Mouse (Mus musculus): Measurements from ENCODE around the gene Cltc. TPM values are rescaled to one million over a fixed set of nuclear protein-coding genes. Genes with fewer than 3 reads are reported as not detected.
A peak's percentile ranks its signal among the peaks of the same experiment; 100 is the strongest.

The Cltc gene
- polyA plus RNA-seq, 1 experiment = 84.5 TPM

DNA sequence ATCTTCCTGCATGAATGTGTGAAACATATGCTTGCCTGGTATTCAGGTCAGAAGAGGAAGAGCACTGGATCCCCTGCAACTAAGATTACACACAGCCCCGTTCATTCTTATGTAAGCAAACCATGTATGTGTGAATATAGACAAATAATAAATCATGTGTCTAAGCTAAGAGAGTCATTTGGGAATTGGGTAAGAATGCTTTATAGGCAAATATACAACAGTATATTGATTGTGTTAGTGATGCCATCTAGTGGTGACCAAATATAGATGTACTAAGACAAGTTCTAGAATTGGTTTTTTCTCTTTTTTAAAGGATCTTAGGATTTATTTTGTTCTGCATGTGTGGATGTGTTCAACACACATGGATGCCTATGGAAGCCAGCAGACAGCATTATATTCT is 101.7 kb downstream of the Cltc start:
- H3K4me1 ChIP-seq (ENCODE audit: control insufficient read depth, insufficient read depth, low read length) = peaks cover 2% of the 10 kb centered on the region; the same call in 1 of the 2 replicates
- no peak for DNase-seq
- peak; percentile 5; the same call in 1 of the 2 replicates for TF ChIP-seq CTCF (IDR thresholded peaks at IDR 0.05; ENCODE audit: insufficient read depth, low read length)
- no peak for TF ChIP-seq POLR2A (IDR thresholded peaks at IDR 0.05; ENCODE audit: borderline replicate concordance, extremely low read depth, low read depth, low read length)
- 5% methylated on average over 1 of the region's 1 CpGs for WGBS
- no peak overlapping the region for H3K4me3 ChIP-seq (replicated peaks; ENCODE audit: extremely low read depth, low read depth, low read length)

DNA sequence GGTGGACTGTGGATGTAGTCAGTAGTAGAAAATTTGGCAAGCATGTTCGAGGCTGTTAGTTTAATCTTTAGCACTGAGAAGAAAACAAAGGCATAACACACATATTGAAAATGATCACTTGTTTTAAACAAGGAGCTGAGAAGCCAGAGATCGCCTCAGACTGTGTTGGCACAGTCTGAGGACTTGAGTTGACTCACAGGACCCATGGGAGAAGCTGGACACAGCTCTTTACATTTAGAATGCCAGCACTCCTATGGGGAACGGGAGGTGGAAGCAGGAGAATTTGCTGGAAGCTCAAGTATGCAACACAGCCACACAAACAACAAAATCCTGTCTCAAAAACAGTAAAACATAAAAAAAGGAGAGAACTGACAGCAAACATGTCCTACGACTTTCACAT is 103.3 kb downstream of the Cltc start:
- DNase-seq = no peak
- Histone ChIP-seq H3K4me1 (ENCODE audit: control insufficient read depth, insufficient read depth, low read length) (peaks cover 2% of the 10 kb centered on the region; the same call in 1 of the 2 replicates), H3K4me3 (replicated peaks; ENCODE audit: extremely low read depth, low read depth, low read length) (no peak overlapping the region)
- TF ChIP-seq POLR2A (IDR thresholded peaks at IDR 0.05; ENCODE audit: borderline replicate concordance, extremely low read depth, low read depth, low read length) (no peak), CTCF (IDR thresholded peaks at IDR 0.05; ENCODE audit: insufficient read depth, low read length) (no peak)
- 68% methylated on average over 4 of the region's 4 CpGs for WGBS

DNA sequence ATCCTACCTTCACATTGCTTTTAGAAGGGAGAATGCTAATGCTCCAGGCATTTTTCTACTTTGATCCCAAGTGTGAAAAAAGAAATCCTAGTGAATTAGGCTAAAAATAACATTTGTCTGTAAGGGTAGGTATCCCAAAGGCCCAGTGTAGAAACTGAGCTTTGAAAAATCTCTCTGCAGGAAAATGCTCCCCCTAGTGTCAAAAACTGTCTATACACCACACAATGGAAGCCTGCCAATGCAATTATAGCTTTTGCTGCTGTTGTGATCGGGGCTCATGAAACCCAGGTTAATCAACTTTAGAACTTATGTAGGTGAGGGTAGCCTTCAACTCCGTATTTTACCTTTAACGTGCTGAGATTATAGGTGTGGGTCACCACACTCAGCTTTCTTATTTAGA is 103.9 kb downstream of the Cltc start:
- DNase-seq = no peak
- Histone ChIP-seq H3K4me1 (ENCODE audit: control insufficient read depth, insufficient read depth, low read length) (peaks cover 2% of the 10 kb centered on the region; the same call in 1 of the 2 replicates), H3K4me3 (replicated peaks; ENCODE audit: extremely low read depth, low read depth, low read length) (no peak overlapping the region)
- TF ChIP-seq CTCF (IDR thresholded peaks at IDR 0.05; ENCODE audit: insufficient read depth, low read length) = peak; percentile 43; the same call in 1 of the 2 replicates
- no peak for TF ChIP-seq POLR2A (IDR thresholded peaks at IDR 0.05; ENCODE audit: borderline replicate concordance, extremely low read depth, low read depth, low read length)
- WGBS = 13% methylated on average over 3 of the region's 3 CpGs

DNA sequence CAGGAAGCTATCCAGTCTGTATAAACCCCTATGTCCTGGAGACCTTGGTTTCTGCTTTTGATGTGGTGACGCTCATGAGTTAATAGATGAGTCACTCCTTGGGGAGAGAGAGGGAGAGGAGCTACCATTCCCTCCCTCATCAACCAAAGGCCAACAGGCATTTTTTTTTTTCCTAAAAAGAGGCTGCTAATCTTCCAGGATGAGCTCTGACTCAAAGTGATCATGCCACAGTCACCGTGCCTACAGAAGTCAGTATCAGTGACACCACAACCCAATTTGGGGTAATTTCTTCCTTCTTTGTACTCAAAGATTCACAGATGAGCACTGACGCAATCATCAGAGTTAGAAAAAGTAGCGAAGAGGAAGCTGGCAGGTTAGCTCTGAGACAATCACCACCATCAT is 104.8 kb downstream of the Cltc start:
- no peak overlapping the region for H3K4me3 ChIP-seq (replicated peaks; ENCODE audit: extremely low read depth, low read depth, low read length)
- peaks cover 2% of the 10 kb centered on the region for H3K4me1 ChIP-seq (ENCODE audit: control insufficient read depth, insufficient read depth, low read length)
- TF ChIP-seq CTCF (IDR thresholded peaks at IDR 0.05; ENCODE audit: insufficient read depth, low read length) = no peak
- TF ChIP-seq POLR2A (IDR thresholded peaks at IDR 0.05; ENCODE audit: borderline replicate concordance, extremely low read depth, low read depth, low read length) = no peak
- DNase-seq = no peak
- 55% methylated on average over 4 of the region's 4 CpGs for WGBS

DNA sequence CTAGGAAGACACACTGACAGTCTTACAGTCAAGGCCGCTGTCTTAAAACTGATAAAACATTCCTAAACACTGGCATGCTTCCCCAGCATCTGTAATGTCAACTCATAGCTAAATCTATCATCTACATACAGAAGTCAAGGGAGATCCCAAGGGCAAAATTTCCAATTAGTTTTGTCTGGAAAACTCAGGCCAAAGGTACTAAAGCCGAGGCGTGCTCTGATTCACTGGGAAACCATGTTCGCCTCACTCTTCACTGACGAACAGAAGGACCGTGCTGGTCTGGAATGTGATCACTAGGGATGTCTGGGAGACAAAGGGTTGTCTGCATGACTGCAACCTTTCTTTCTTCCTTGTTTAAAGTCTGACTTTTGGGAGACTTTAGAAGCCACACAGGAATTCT is 106.7 kb downstream of the Cltc start:
- no peak for DNase-seq
- H3K4me1 ChIP-seq (ENCODE audit: control insufficient read depth, insufficient read depth, low read length) = peaks cover 2% of the 10 kb centered on the region
- 74% methylated on average over 6 of the region's 6 CpGs for WGBS
- no peak for TF ChIP-seq POLR2A (IDR thresholded peaks at IDR 0.05; ENCODE audit: borderline replicate concordance, extremely low read depth, low read depth, low read length)
- H3K4me3 ChIP-seq (replicated peaks; ENCODE audit: extremely low read depth, low read depth, low read length) = no peak overlapping the region

DNA sequence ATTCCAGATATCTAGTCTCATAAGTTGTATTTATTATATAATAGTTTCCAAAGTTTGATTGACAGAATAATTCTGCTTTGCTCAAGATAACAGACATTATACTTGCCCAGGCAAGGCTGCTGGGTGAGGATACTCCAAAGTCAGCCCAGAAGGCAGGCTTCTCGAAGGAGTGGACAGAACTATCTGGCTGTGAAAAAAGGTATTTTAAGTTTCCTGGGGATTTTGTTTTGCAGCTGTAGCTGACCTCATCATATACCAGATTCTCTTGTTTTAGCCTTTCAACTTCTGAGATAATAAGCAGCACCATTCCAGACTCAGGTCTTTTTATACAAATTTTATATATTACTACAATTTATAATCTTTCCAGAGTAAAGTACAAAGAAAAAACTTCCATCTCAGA is 107.8 kb downstream of the Cltc start:
- Histone ChIP-seq H3K4me1 (ENCODE audit: control insufficient read depth, insufficient read depth, low read length) (peaks cover 2% of the 10 kb centered on the region), H3K4me3 (replicated peaks; ENCODE audit: extremely low read depth, low read depth, low read length) (no peak overlapping the region)
- 90% methylated on average over 1 of the region's 1 CpGs for WGBS
- no peak for DNase-seq
- TF ChIP-seq POLR2A (IDR thresholded peaks at IDR 0.05; ENCODE audit: borderline replicate concordance, extremely low read depth, low read depth, low read length) (no peak), CTCF (IDR thresholded peaks at IDR 0.05; ENCODE audit: insufficient read depth, low read length) (no peak)

DNA sequence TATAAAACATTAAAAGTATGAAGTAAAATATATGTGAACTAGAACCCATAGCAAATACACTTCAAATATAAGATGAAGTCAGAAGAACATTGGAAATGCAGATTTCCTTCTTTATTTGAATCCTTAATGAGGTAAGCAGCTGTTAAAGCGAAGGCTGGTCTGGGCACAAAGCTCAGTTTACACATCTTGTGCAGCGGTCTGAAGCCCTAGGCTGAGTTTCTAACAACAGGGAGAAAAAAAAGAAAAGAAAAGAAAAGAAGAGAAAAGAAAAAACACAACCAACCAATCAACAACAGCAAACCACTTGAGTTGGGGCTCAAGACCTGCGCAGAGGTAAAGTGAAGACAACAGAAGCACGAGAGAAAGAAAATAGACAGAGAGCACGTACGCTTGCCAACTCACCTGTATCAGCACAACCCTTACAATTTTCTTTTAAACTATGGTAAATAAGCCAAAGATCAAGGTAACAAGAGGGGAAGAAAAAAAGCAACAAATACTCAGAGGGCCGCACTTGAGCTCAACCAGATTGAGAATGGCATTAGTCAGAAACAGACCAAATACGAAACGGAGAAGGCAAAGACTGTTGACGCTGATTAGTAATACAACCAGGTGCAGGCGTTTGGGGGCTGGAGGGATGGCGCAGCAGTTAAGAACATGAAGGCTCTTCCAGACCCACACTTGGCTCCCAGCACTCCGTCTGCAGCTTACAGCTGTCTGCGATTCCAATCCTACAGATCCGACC is 109.5 kb downstream of the Cltc start:
- H3K4me3 ChIP-seq (replicated peaks; ENCODE audit: extremely low read depth, low read depth, low read length) = no peak overlapping the region
- 74% methylated on average over 15 of the region's 15 CpGs for whole genome bisulfite sequencing
- DNase-seq = no peak
- H3K4me1 ChIP-seq (ENCODE audit: control insufficient read depth, insufficient read depth, low read length) = no peaks in the 10 kb centered on the region; the same call in 1 of the 2 replicates
- TF ChIP-seq POLR2A (IDR thresholded peaks at IDR 0.05; ENCODE audit: borderline replicate concordance, extremely low read depth, low read depth, low read length) (no peak), CTCF (IDR thresholded peaks at IDR 0.05; ENCODE audit: insufficient read depth, low read length) (no peak)

DNA sequence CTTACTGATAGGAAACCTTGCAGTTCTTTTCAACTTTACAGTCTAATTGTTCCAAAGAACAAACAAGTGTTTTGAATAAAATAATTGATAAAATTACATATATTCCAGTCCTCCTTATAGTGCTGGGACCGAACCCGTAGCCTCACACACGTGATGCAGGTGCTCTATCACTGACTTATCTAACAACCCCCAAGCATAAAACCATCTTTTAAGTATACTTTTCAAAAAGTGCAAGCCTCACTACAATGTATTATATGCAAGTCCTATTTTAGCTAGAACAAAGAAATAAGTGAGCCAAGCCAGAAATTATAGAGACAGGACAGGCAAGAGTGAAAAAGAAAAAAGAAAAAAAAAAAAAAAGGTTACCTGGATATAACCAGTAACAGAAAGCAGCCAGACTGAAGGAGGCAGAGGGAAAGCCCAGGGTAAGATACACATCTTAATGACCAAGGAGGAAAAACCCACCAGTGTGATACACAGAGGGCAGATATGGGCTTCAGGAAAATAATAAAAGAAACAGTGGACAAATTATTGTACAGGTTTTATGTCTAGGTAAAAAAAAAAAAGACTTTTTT is 110.4 kb downstream of the Cltc start:
- no peaks in the 10 kb centered on the region; the same call in 1 of the 2 replicates for H3K4me1 ChIP-seq (ENCODE audit: control insufficient read depth, insufficient read depth, low read length)
- no peak for DNase-seq
- 74% methylated on average over 3 of the region's 3 CpGs for WGBS
- H3K4me3 ChIP-seq (replicated peaks; ENCODE audit: extremely low read depth, low read depth, low read length) = no peak overlapping the region
- no peak for TF ChIP-seq CTCF (IDR thresholded peaks at IDR 0.05; ENCODE audit: insufficient read depth, low read length)
- no peak for TF ChIP-seq POLR2A (IDR thresholded peaks at IDR 0.05; ENCODE audit: borderline replicate concordance, extremely low read depth, low read depth, low read length)

DNA sequence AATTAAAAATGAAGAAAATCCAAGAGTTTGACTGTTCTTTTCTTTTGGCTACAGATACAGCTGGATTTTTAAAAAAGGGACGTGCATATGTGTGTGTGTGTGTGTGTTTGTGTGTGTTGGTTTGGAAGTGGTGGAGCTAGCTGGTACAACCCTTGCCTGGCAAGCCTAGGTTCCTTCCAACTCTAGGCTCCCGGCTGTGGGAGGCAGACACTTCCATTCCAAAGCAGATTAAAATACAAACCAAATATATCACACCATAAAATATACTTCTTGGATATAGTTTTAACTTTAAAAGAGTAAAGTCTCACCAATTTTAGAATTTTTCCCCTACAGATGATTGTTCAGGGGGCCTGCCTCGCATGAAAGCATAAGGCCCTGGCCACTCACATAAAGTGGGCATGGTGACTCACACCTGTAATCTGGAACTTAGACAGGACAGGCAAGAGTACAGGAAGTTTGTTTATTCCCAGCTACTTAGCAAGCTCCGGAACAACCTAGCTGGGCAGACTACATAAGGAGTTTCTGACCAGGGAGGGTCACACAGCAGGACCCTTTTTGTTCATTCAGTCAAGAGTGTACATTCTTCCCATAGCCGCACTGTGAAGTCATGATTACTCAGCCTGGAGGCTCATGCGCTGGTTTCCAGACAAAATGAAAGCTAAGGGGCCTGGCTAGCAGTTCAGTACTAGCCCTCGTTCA is 111.1 kb downstream of the Cltc start:
- peak; percentile 57 for DNase-seq
- TF ChIP-seq POLR2A (IDR thresholded peaks at IDR 0.05; ENCODE audit: borderline replicate concordance, extremely low read depth, low read depth, low read length) (no peak), CTCF (IDR thresholded peaks at IDR 0.05; ENCODE audit: insufficient read depth, low read length) (no peak)
- Histone ChIP-seq H3K4me3 (replicated peaks; ENCODE audit: extremely low read depth, low read depth, low read length) (no peak overlapping the region), H3K4me1 (ENCODE audit: control insufficient read depth, insufficient read depth, low read length) (peaks cover 3% of the 10 kb centered on the region; the same call in 1 of the 2 replicates)
- 44% methylated on average over 7 of the region's 7 CpGs for WGBS

All from lung, adult 2 months (tissue).